Mouse (Mus musculus): Measurements from ENCODE around the gene BC053393. TPM values are rescaled to one million over a fixed set of nuclear protein-coding genes. Genes with fewer than 3 reads are reported as not detected.
"Not testable (repeated sequence)": the region's sequence is repeated elsewhere in the genome, so short reads cannot be mapped to it uniquely, and the experiment has no call there.

Gene BC053393
- total RNA-seq (2014; fragmentation: Nextera tagmentation) (not detected in 2 replicates), total RNA-seq (2017) (not detected in 2 replicates)

GRCm38 (mm10) chr11:46571327-46571726, at the start of gene BC053393:
Gene BC053393, plus strand, starts transcription at chr11:46571536.
- no peak for ATAC-seq (replicated peaks; ENCODE audit: low FRiP score, low TSS enrichment, poor library complexity, severe bottlenecking)

GRCm38 (mm10) chr11:46522719-46523118, 48.6 kb upstream of the BC053393 start:
- no peak for ATAC-seq (replicated peaks; ENCODE audit: low FRiP score, low TSS enrichment, poor library complexity, severe bottlenecking)

- ATAC-seq (replicated peaks; ENCODE audit: low FRiP score, low TSS enrichment, poor library complexity, severe bottlenecking) = no peak
These were observed 47.4 kb upstream of the BC053393 start, which contains the start of gene Gm12169 for GRCm38 (mm10) chr11:46523912-46524311. Gene Gm12169, plus strand, starts transcription at chr11:46524212.

- ATAC-seq (replicated peaks; ENCODE audit: low FRiP score, low TSS enrichment, poor library complexity, severe bottlenecking) = no peak
These were observed 41.2 kb upstream of the BC053393 start for GRCm38 (mm10) chr11:46530149-46530548.

- ATAC-seq (replicated peaks; ENCODE audit: low FRiP score, low TSS enrichment, poor library complexity, severe bottlenecking) = no peak
These were observed 34.4 kb upstream of the BC053393 start for GRCm38 (mm10) chr11:46536978-46537377.

GRCm38 (mm10) chr11:46543530-46543929, 27.8 kb upstream of the BC053393 start:
- no peak for ATAC-seq (replicated peaks; ENCODE audit: low FRiP score, low TSS enrichment, poor library complexity, severe bottlenecking)

GRCm38 (mm10) chr11:46549721-46550120, 21.6 kb upstream of the BC053393 start:
- no peak for ATAC-seq (replicated peaks; ENCODE audit: low FRiP score, low TSS enrichment, poor library complexity, severe bottlenecking)

GRCm38 (mm10) chr11:46552741-46553140, 18.6 kb upstream of the BC053393 start:
- no peak for ATAC-seq (replicated peaks; ENCODE audit: low FRiP score, low TSS enrichment, poor library complexity, severe bottlenecking)

GRCm38 (mm10) chr11:46561096-46561495, 10.2 kb upstream of the BC053393 start:
- no peak for ATAC-seq (replicated peaks; ENCODE audit: low FRiP score, low TSS enrichment, poor library complexity, severe bottlenecking)

GRCm38 (mm10) chr11:46564671-46565070, 6.7 kb upstream of the BC053393 start:
- no peak for ATAC-seq (replicated peaks; ENCODE audit: low FRiP score, low TSS enrichment, poor library complexity, severe bottlenecking)

- no peak for ATAC-seq (replicated peaks; ENCODE audit: low FRiP score, low TSS enrichment, poor library complexity, severe bottlenecking)
These were observed 5.4 kb upstream of the BC053393 start for GRCm38 (mm10) chr11:46565967-46566366.

- no peak for ATAC-seq (replicated peaks; ENCODE audit: low FRiP score, low TSS enrichment, poor library complexity, severe bottlenecking)
These were observed 2.2 kb upstream of the BC053393 start for GRCm38 (mm10) chr11:46569107-46569506.

GRCm38 (mm10) chr11:46578771-46579281, 7.5 kb downstream of the BC053393 start:
- no peak for ATAC-seq (replicated peaks; ENCODE audit: low FRiP score, low TSS enrichment, poor library complexity, severe bottlenecking)

- ATAC-seq (replicated peaks; ENCODE audit: low FRiP score, low TSS enrichment, poor library complexity, severe bottlenecking) = no peak
These were observed 9.1 kb downstream of the BC053393 start for GRCm38 (mm10) chr11:46580428-46580827.

- no peak for ATAC-seq (replicated peaks; ENCODE audit: low FRiP score, low TSS enrichment, poor library complexity, severe bottlenecking)
These were observed 11.4 kb downstream of the BC053393 start for GRCm38 (mm10) chr11:46582741-46583140.

- no peak for ATAC-seq (replicated peaks; ENCODE audit: low FRiP score, low TSS enrichment, poor library complexity, severe bottlenecking)
These were observed 21.1 kb downstream of the BC053393 start for GRCm38 (mm10) chr11:46592416-46592815.

- ATAC-seq (replicated peaks; ENCODE audit: low FRiP score, low TSS enrichment, poor library complexity, severe bottlenecking) = no peak
These were observed 48.6 kb downstream of the BC053393 start for GRCm38 (mm10) chr11:46619929-46620328.

- ATAC-seq (replicated peaks; ENCODE audit: low FRiP score, low TSS enrichment, poor library complexity, severe bottlenecking) = no peak
These were observed 49.3 kb downstream of the BC053393 start for GRCm38 (mm10) chr11:46620414-46621168.

GRCm38 (mm10) chr11:46629211-46629795, 58.0 kb downstream of the BC053393 start, which contains the start of gene Dppa1:
Gene Dppa1, minus strand, starts transcription at chr11:46629261.
- no peak for ATAC-seq (replicated peaks; ENCODE audit: low FRiP score, low TSS enrichment, poor library complexity, severe bottlenecking)

- peak; percentile 93 for ATAC-seq (replicated peaks; ENCODE audit: low FRiP score, low TSS enrichment, poor library complexity, severe bottlenecking)
These were observed 60.3 kb downstream of the BC053393 start for GRCm38 (mm10) chr11:46631635-46632034.

- not testable (repeated sequence) for ATAC-seq (replicated peaks; ENCODE audit: low FRiP score, low TSS enrichment, poor library complexity, severe bottlenecking)
These were observed 64.2 kb downstream of the BC053393 start for GRCm38 (mm10) chr11:46635516-46635915.

All from megakaryocyte-erythroid progenitor cell, adult 5-6 weeks (primary cell).